Mouse (Mus musculus) hindbrain, embryonic 12.5 days (tissue): ENCODE data around the gene Exosc7. TPM values are rescaled to one million over a fixed set of nuclear protein-coding genes. Genes with fewer than 3 reads are reported as not detected.
A peak's percentile ranks its signal among the peaks of the same experiment; 100 is the strongest.

Experiments used
- ATAC-seq: fragments of 200-750 bp; cut with Nextera tagmentation; 2 replicates; pipeline ENCODE4 v1.8.0; 2017; ENCODE audit warnings: moderate TSS enrichment; ENCODE audit not compliant: low FRiP score
- H3K27ac ChIP-seq: fragments of 300-500 bp; sonication (generic); 2 replicates; pipeline ENCODE4 v1.5.1; 2016; ENCODE audit warnings: mild to moderate bottlenecking
- H3K27me3 ChIP-seq: fragments of 300-500 bp; sonication (generic); 2 replicates; pipeline ENCODE4 v1.6.1; 2016; ENCODE audit warnings: mild to moderate bottlenecking
- H3K36me3 ChIP-seq: fragments of 300-500 bp; sonication (generic); 2 replicates; pipeline ENCODE4 v1.6.1; 2016; ENCODE audit warnings: mild to moderate bottlenecking
- H3K4me1 ChIP-seq: fragments of 300-500 bp; sonication (generic); 2 replicates; pipeline ENCODE4 v1.6.1; 2016
- H3K4me2 ChIP-seq: fragments of 300-500 bp; sonication (generic); replicated peaks from 2 replicates; pipeline ENCODE4 v1.6.1; 2016; ENCODE audit warnings: mild to moderate bottlenecking
- H3K4me3 ChIP-seq: fragments of 300-500 bp; sonication (generic); 2 replicates; pipeline ENCODE4 v1.5.1; 2016; ENCODE audit warnings: mild to moderate bottlenecking
- H3K9ac ChIP-seq: fragments of 300-500 bp; sonication (generic); 2 replicates; pipeline ENCODE4 v1.6.1; 2016; ENCODE audit warnings: mild to moderate bottlenecking, moderate library complexity
- H3K9me3 ChIP-seq: fragments of 300-500 bp; sonication (generic); replicated peaks from 2 replicates; pipeline ENCODE4 v1.6.1; 2016; ENCODE audit warnings: mild to moderate bottlenecking
- WGBS: fragments of 180-500 bp; shearing (Covaris S2); methylation state at CpG from one replicate; pipeline ENCODE4 v1.1.7; 2016; 5-methylcytosine and 5-hydroxymethylcytosine counted together
- polyA plus RNA-seq: library from polyadenylated mRNA; unstranded; fragments of >200 nt; fragmentation: Nextera tagmentation; extraction: Ambion mirVana; gene quantifications from 2 replicates; pipeline ENCODE4 v1.2.1, GENCODE M21; 2016

The Exosc7 gene
- polyA plus RNA-seq, 1 experiment from 2014 or later, result 84.2 TPM

DNA sequence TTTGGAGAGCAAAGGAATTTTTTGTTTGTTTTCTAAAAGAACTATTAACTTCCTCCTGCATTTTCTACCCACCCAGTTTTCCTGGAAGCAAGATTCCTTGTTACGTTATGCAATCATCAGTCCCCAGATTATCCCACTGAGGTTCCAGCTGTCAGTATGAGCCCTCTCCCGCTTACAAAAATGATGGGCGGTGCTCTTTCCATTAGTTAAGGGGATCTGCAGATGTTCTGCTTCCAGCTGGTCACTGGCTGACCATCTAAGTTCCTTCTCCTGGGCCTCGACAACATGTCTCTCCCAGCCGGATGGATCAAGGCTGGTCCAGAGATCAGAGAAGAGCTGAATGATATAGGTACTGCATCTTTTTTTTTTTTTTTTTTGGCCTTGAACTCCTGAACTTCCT lies 35.4 kb downstream of the Exosc7 start:
- Histone ChIP-seq H3K4me1 (no peaks in the 10 kb centered on the region), H3K36me3 (0 out of 2 replicates have a peak, but pooled peaks cover 8% of the 10 kb centered on the region), H3K4me2 (no peak overlapping the region), H3K9ac (no peak overlapping the region), H3K4me3 (no peak overlapping the region), H3K27me3 (no peaks in the 10 kb centered on the region), H3K27ac (no peak overlapping the region), H3K9me3 (peaks cover 9% of the 10 kb centered on the region)
- ATAC-seq, result no peak
- WGBS, result 86% methylated on average over 5 of the region's 5 CpGs

DNA sequence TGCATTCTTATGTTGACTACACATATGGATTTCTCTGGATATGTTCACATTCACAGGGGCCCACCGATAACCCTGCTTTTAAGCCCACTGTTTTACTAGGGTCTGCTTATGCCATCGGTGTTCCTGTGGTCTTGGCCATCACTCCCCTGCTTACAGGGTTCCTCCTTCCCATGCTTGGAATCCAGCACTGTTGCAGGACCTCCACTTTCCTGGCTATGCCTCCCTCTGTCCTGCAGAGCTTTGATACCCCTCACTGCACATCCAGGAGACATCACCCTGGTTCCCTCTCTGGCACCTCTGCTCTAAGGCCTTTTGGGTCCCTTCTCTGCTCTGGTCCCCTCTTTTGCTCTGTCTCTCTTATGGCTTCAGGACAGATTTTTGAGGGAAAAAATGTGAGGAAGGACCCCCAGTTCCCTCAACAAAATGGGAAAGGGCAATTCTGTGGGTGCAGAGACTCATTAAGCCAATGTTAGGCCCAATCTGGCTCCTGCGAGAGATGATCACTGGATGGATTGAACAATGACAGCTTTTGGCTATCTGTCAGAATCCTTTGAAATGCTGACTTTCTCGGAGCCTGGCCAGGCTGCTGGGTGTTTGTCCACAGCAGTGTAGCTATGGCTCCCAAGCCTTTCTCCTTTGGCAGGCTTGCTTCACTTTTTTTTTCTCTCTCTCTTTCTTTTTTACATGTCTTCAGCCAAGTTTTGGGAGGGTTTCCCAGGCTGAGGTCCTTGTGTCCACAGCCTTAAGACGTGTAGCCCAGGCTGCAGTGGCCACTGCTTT lies 37.4 kb downstream of the Exosc7 start, which contains the start of gene Clec3b:
TSS of gene Clec3b (plus strand) at position 706 of the 780 bp plus-strand sequence.
- Histone ChIP-seq H3K36me3 (no peaks in the 10 kb centered on the region), H3K4me3 (no peak within 1 kb of the TSS), H3K9ac (no peak within 1 kb of the TSS), H3K9me3 (no peaks in the 10 kb centered on the region), H3K4me1 (no peaks in the 10 kb centered on the region), H3K27me3 (no peaks in the 10 kb centered on the region), H3K4me2 (no peak within 1 kb of the TSS), H3K27ac (no peak within 1 kb of the TSS)
- ATAC-seq, result no peak
- WGBS, result 86% methylated on average over 5 of the region's 5 CpGs

DNA sequence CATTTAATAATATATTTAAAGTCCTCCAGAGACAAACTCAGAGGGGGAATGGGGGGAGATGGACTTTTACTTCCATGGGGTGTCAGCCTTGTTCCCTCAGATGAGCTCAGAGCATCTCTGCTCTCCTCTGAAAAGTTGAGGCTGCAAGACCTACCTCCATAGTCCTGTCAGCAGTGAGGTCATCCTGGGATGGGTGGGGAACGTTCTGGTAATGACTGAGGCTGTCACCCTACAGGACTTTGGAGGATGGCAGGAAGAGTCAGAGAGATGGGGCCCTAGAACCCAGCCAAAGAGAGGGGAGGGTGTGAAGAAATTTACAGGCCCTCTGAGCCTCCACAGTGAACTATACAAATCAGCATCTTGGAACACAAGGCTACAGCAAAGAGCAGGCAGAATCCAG lies 38.5 kb downstream of the Exosc7 start:
- no peak overlapping the region for H3K9ac ChIP-seq
- no peaks in the 10 kb centered on the region for H3K27me3 ChIP-seq
- ATAC-seq, result no peak
- no peak overlapping the region for H3K4me2 ChIP-seq
- no peaks in the 10 kb centered on the region for H3K4me1 ChIP-seq
- no peak overlapping the region for H3K4me3 ChIP-seq
- WGBS, result 73% methylated on average over 1 of the region's 1 CpGs
- H3K9me3 ChIP-seq, result no peaks in the 10 kb centered on the region
- H3K27ac ChIP-seq, result no peak overlapping the region
- no peaks in the 10 kb centered on the region for H3K36me3 ChIP-seq

DNA sequence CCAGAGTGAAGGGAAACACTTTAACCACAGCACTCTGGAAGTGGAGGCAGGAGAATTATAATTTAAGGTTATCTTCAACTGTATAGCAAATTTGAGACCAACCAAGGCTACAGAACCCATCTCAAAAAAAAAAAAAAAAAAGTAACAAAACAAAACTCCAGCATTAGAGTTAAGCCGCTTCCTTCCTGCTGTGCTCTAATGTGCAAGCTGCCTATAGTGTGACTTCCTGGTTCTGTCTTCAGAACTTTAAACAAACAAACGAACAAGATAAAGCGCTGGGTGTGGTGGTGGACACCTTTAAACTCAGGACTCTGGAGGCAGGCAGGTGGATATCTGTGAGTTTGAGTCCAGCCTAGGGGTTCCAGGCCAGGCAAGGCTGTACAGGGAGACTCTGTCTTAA lies 39.0 kb downstream of the Exosc7 start:
- no peak overlapping the region for H3K27ac ChIP-seq
- H3K4me1 ChIP-seq, result 0 out of 2 replicates have a peak, but pooled peaks cover 2% of the 10 kb centered on the region
- ATAC-seq, result no peak
- no peak overlapping the region for H3K9ac ChIP-seq
- no peaks in the 10 kb centered on the region for H3K9me3 ChIP-seq
- no peaks in the 10 kb centered on the region for H3K27me3 ChIP-seq
- no peaks in the 10 kb centered on the region for H3K36me3 ChIP-seq
- 82% methylated on average over 3 of the region's 3 CpGs for WGBS
- H3K4me2 ChIP-seq, result no peak overlapping the region
- H3K4me3 ChIP-seq, result no peak overlapping the region

DNA sequence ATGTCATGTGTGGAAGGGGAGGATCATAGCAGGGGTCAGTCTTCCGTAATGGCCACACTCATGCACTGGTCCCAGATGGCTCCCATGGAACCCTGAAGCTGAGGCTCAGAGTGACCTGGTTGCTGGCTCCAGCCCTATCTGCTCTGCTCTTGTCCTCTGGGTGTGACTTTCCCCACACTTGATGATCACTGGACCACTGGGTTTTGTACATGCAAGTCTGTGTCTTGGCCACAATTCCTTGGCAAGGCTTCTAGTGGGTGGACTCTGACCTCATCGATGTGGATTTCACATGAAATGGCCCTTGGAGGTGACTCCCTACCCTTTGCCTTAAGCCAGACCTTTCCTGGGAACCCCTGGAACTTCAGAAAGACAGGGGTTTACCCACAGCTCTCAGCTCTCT lies 40.1 kb downstream of the Exosc7 start:
- no peaks in the 10 kb centered on the region for H3K27me3 ChIP-seq
- H3K4me3 ChIP-seq, result no peak overlapping the region
- H3K4me1 ChIP-seq, result 0 out of 2 replicates have a peak, but pooled peaks cover 2% of the 10 kb centered on the region
- H3K36me3 ChIP-seq, result no peaks in the 10 kb centered on the region
- no peaks in the 10 kb centered on the region for H3K9me3 ChIP-seq
- 93% methylated on average over 2 of the region's 2 CpGs for WGBS
- no peak for ATAC-seq
- no peak overlapping the region for H3K27ac ChIP-seq
- no peak overlapping the region for H3K9ac ChIP-seq
- no peak overlapping the region for H3K4me2 ChIP-seq

DNA sequence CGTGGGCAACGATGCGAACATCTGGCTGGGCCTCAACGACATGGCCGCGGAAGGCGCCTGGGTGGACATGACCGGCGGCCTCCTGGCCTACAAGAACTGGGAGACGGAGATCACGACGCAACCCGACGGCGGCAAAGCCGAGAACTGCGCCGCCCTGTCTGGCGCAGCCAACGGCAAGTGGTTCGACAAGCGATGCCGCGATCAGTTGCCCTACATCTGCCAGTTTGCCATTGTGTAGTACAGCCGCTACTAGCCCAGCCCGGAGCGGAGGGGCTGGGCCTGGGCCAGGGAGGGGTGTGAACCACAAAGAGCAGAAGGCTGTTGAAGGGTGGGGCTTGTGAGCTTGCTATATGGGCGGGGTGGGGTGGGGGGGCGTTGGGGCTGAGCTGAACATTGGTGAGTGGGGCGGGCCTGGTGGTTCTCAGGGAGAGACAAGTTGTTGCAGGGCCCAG lies 43.9 kb downstream of the Exosc7 start:
- Histone ChIP-seq H3K4me2 (peak overlapping the region; percentile 36), H3K36me3 (no peaks in the 10 kb centered on the region), H3K27ac (no peak overlapping the region), H3K9me3 (no peaks in the 10 kb centered on the region), H3K4me1 (0 out of 2 replicates have a peak, but pooled peaks cover 2% of the 10 kb centered on the region), H3K9ac (no peak overlapping the region), H3K27me3 (no peaks in the 10 kb centered on the region), H3K4me3 (peak overlapping the region; percentile 11; the same call in 1 of the 2 replicates)
- 19% methylated on average over 28 of the region's 30 CpGs for WGBS
- ATAC-seq, result peak; percentile 59; the same call in 1 of the 2 replicates

DNA sequence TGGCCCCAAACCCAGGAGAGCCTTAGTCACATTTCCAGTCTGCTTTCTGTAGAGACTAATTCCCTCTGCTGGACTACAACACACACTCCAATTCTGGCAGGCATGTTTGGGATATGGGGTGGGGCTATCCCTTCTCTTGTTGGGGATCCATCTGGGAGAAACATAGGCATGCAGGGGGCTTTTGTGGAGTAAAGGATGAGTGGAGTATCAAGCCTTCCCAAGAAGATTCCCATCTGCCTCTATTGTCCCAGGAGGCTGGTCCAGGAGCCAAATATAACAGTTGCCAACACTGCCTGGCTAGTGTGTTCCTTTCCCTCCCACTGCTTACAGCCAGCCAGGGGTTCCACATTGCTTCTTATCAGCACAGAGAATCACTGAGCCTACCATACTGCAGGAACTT lies 44.7 kb downstream of the Exosc7 start:
- H3K4me2 ChIP-seq, result no peak overlapping the region
- H3K9ac ChIP-seq, result no peak overlapping the region
- H3K4me3 ChIP-seq, result no peak overlapping the region
- 0 out of 2 replicates have a peak, but pooled peaks cover 2% of the 10 kb centered on the region for H3K4me1 ChIP-seq
- no peak overlapping the region for H3K27ac ChIP-seq
- no peak for ATAC-seq
- H3K27me3 ChIP-seq, result no peaks in the 10 kb centered on the region
- H3K36me3 ChIP-seq, result no peaks in the 10 kb centered on the region
- no peaks in the 10 kb centered on the region for H3K9me3 ChIP-seq

DNA sequence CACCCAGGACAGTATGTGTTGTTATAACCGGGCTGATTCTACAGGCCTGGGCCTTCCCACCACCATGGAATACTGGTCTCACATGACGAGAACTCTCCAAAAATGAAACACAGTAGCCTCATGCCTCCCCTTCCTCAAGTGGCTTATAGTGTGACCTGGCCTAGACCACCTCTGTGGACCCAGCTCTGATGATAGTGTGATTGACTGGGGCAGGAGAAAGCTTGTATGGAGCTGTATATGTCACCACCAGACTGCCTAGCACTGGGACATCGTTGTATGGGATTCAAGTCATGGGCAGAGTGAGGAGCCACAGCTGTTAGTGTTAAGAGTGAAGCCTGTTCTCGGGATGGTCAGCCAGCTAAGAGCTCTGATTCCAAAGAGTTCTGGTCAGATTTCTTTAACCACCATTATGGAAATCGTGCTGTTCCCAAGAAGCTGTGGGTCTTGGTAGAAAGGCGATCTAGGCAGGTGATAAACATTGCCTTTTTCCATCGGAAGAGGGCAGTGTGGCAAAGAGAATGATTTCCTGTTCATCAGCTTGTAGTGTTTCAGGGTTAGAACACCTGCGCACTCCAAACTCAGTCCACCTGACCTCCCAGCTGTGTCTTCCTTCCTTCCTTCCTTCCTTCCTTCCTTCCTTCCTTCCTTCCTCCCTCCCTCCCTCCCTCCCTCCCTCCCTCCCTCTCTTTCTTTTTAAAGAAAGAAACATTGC lies 45.3 kb downstream of the Exosc7 start:
- Histone ChIP-seq H3K4me2 (no peak overlapping the region), H3K36me3 (no peaks in the 10 kb centered on the region), H3K4me3 (no peak overlapping the region), H3K4me1 (0 out of 2 replicates have a peak, but pooled peaks cover 2% of the 10 kb centered on the region), H3K9me3 (no peaks in the 10 kb centered on the region), H3K9ac (no peak overlapping the region), H3K27me3 (no peaks in the 10 kb centered on the region), H3K27ac (no peak overlapping the region)
- ATAC-seq, result no peak
- 63% methylated on average over 8 of the region's 8 CpGs for WGBS

DNA sequence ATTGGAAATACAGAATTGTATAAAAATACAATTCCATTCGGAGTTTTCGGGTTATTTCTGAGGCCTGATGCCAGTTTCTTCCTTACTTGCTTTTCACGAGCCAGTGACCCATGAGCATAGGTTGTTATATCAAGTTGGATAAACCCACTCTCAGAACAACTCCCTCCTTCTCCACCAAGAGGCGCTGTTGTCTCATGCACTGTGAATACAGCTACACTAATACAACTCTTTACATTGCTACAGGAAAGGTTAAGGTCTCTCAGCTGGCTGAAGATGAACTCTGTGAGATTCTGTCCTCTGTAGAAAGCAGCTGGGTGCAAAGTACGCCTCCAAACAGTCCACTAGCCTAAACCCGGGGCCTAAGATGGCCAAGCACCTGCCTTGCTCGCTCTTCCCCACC lies 46.3 kb downstream of the Exosc7 start:
- H3K4me2 ChIP-seq, result no peak overlapping the region
- no peak overlapping the region for H3K27ac ChIP-seq
- H3K36me3 ChIP-seq, result no peaks in the 10 kb centered on the region
- 73% methylated on average over 7 of the region's 7 CpGs for WGBS
- no peak for ATAC-seq
- no peaks in the 10 kb centered on the region for H3K9me3 ChIP-seq
- H3K9ac ChIP-seq, result no peak overlapping the region
- H3K4me3 ChIP-seq, result no peak overlapping the region
- H3K4me1 ChIP-seq, result 0 out of 2 replicates have a peak, but pooled peaks cover 2% of the 10 kb centered on the region
- no peaks in the 10 kb centered on the region for H3K27me3 ChIP-seq

DNA sequence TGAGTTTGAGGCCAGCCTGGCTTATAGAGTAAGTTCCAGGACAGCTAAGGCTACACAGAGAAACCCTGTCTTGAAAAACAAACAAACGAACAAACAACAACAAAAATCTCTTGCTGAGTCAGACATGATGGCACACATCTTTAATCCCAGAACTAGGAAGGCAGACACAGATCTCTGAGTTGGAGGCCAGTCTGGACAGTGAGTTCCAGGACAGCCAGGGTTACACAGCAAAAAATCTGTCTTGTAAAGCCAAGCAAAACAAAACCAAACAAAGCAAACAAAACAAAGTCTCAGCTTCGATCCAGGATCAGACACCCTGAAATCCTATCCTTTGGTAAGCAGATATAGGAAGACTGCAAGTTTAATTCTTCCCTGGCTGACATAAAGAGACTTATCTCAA lies 48.8 kb downstream of the Exosc7 start:
- Histone ChIP-seq H3K9ac (no peak overlapping the region), H3K27me3 (no peaks in the 10 kb centered on the region), H3K36me3 (no peaks in the 10 kb centered on the region), H3K4me3 (no peak overlapping the region), H3K4me2 (no peak overlapping the region), H3K27ac (no peak overlapping the region), H3K9me3 (no peaks in the 10 kb centered on the region), H3K4me1 (0 out of 2 replicates have a peak, but pooled peaks cover 2% of the 10 kb centered on the region)
- ATAC-seq, result no peak
- WGBS, result 74% methylated on average over 2 of the region's 2 CpGs

DNA sequence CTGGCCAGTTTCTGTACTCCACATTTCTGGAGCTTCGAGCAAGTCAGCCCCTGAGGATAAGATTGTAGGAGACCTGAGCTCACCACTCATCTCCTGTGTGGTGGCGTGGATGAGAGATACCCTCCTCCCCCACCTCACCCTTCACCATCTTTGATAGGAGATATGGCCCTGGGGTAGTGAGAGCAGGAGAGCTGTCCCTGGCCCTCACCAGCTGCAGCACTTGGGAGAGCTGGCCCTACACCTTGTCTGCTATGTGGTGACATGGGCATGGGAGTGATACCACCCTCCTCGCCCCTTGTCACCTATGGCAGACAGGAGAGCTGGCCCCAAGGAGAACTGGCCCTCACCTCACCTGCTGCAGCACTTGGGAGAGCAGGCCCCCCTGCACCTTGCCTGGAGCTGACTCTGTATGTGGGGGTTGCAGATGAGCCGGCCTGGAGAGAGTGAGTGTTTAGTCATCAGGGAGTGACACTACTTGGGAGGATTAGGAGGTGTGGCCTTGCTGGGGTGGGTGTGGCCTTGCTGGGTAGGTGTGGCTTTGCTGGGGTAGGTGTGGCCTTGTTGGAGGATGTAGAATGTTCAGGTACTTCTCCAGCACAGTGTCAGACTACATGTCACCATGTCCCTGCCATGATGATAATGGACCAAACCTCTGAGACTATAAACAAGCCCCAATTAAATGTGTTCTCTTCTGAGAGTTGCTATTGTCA lies 50.1 kb downstream of the Exosc7 start:
- H3K36me3 ChIP-seq, result no peaks in the 10 kb centered on the region
- 87% methylated on average over 4 of the region's 4 CpGs for WGBS
- H3K27ac ChIP-seq, result no peak overlapping the region
- no peak overlapping the region for H3K9ac ChIP-seq
- H3K27me3 ChIP-seq, result no peaks in the 10 kb centered on the region
- no peaks in the 10 kb centered on the region for H3K4me1 ChIP-seq
- H3K4me2 ChIP-seq, result no peak overlapping the region
- H3K4me3 ChIP-seq, result no peak overlapping the region
- no peaks in the 10 kb centered on the region for H3K9me3 ChIP-seq
- ATAC-seq, result no peak

DNA sequence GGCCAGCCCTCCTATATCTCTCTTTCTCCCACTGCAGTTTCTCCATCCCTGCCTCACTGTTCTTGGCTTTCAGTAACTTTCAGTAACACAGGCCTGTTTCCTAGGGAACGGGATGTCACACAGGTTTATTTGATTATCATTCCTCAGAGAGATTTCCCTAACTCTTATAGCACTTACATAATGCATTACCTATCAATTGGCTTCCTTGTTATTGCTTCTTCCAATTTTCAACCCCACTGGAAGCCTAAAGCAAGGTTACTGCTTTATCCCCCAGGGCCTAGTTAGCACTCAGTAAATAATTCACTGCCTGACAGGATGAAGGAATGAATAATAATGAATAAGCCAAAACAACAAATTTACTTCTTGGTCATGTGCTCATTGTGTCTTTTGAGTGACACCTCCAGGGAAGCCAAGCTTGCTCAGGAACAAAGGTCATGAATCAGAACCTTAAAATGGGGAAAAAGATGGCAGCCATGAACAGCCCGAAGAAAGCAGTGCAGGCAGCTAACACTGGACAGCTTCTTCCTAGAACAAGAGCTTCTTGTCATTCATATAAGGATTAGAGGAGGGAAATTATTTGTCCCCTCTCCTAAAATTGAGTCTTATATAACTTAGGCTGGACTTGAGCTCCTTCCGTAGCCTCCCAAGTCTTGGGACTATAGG lies 52.9 kb downstream of the Exosc7 start:
- ATAC-seq, result 0 out of 2 replicates have a peak, but pooled peaks have one; percentile 26

More for the DNA sequence above, 52.9 kb downstream of the Exosc7 start:
- Histone ChIP-seq H3K4me2 (no peak overlapping the region), H3K9ac (no peak overlapping the region), H3K36me3 (no peaks in the 10 kb centered on the region), H3K4me3 (no peak overlapping the region), H3K4me1 (no peaks in the 10 kb centered on the region), H3K27ac (no peak overlapping the region), H3K9me3 (no peaks in the 10 kb centered on the region), H3K27me3 (no peaks in the 10 kb centered on the region)
- 83% methylated on average over 3 of the region's 3 CpGs for WGBS
